Mouse (Mus musculus) ES-Bruce4 (cell line): ENCODE results near the gene Kcnj3. TPM values are rescaled to one million over a fixed set of nuclear protein-coding genes. Genes with fewer than 3 reads are reported as not detected.

Experiments
- H3K27ac ChIP-seq: 2 replicates; pipeline ENCODE4 v1.5.1; 2012; ENCODE audit warnings: low read length, inconsistent platforms; ENCODE audit not compliant: insufficient read depth
- H3K27me3 ChIP-seq: 2 replicates; pipeline ENCODE4 v1.6.1; 2012; ENCODE audit warnings: mild to moderate bottlenecking, low read length, inconsistent platforms; ENCODE audit not compliant: control insufficient read depth, poor library complexity, insufficient read depth, severe bottlenecking
- H3K36me3 ChIP-seq: 2 replicates; pipeline ENCODE4 v1.6.1; 2012; ENCODE audit warnings: inconsistent platforms, mild to moderate bottlenecking, low read length, moderate library complexity; ENCODE audit not compliant: control insufficient read depth, poor library complexity, insufficient read depth, severe bottlenecking
- H3K4me1 ChIP-seq: one replicate; pipeline ENCODE4 v1.8.1; 2011; ENCODE audit warnings: low read length; ENCODE audit not compliant: control insufficient read depth, insufficient read depth
- H3K4me3 ChIP-seq: 2 replicates; pipeline ENCODE4 v1.5.1; 2011; ENCODE audit warnings: low read depth, mild to moderate bottlenecking, low read length
- H3K9ac ChIP-seq: 2 replicates; pipeline ENCODE4 v1.6.1; 2012; ENCODE audit warnings: low read depth, mild to moderate bottlenecking, inconsistent platforms; ENCODE audit not compliant: poor library complexity, severe bottlenecking
- H3K9me3 ChIP-seq: replicated peaks from 2 replicates; pipeline ENCODE4 v1.6.1; 2012; ENCODE audit warnings: mild to moderate bottlenecking, low read length, inconsistent platforms; ENCODE audit not compliant: control insufficient read depth, poor library complexity, insufficient read depth, severe bottlenecking
- CTCF ChIP-seq: IDR thresholded peaks from one replicate; pipeline ENCODE4 v1.8.1; 2011; ENCODE audit warnings: low read depth, low read length
- EP300 ChIP-seq: IDR thresholded peaks from 2 replicates; pipeline ENCODE4 v1.6.1; 2011; ENCODE audit warnings: low read depth, low read length; ENCODE audit not compliant: insufficient read depth
- POLR2A ChIP-seq: IDR thresholded peaks from one replicate; pipeline ENCODE4 v1.8.1; 2011; ENCODE audit warnings: low read length; ENCODE audit not compliant: insufficient read depth
- polyA plus RNA-seq: library from polyadenylated mRNA; stranded (reverse); fragments of >200 nt; gene quantifications from 2 replicates; pipeline ENCODE4 v1.2.4, GENCODE M21; 2011; ENCODE audit warnings: low read depth; ENCODE audit not compliant: missing spikeins, insufficient read depth, insufficient read length

The Kcnj3 gene
- polyA plus RNA-seq, 1 experiment = not detected

DNA sequence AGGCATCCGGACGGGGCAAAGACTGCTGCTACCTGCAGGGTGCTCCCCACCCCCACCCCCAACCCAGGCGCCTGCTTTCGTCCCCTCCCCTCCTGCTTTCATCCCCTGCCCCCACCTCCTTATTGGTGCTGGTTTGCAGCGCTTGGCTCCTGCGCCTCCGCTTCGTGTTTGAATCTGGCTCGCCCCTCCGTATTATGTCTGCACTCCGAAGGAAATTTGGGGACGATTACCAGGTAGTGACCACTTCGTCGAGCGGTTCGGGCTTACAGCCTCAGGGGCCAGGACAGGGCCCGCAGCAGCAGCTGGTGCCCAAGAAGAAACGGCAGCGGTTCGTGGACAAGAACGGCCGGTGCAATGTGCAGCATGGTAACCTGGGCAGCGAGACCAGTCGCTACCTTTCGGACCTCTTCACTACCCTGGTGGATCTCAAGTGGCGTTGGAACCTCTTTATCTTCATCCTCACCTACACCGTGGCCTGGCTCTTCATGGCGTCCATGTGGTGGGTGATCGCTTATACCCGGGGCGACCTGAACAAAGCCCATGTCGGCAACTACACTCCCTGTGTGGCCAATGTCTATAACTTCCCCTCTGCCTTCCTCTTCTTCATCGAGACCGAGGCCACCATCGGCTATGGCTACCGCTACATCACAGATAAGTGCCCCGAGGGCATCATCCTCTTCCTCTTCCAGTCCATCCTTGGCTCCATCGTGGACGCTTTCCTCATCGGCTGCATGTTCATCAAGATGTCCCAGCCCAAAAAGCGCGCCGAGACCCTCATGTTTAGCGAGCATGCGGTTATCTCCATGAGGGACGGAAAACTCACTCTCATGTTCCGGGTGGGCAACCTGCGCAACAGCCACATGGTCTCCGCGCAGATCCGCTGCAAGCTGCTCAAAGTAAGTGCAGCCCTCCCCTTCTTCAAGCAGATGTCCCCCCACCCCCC, 1.5 kb downstream of the Kcnj3 start:
- no peak overlapping the region; the same call in 1 of the 2 replicates for H3K9ac ChIP-seq
- no peaks in the 10 kb centered on the region for H3K9me3 ChIP-seq
- no peak for TF ChIP-seq EP300
- TF ChIP-seq CTCF = no peak
- no peak for TF ChIP-seq POLR2A
- no peak overlapping the region for H3K27ac ChIP-seq
- no peaks in the 10 kb centered on the region for H3K4me1 ChIP-seq
- no peaks in the 10 kb centered on the region for H3K36me3 ChIP-seq
- H3K27me3 ChIP-seq = peaks cover 3% of the 10 kb centered on the region; the same call in 1 of the 2 replicates
- H3K4me3 ChIP-seq = peak overlapping the region; percentile 24; the same call in 1 of the 2 replicates

DNA sequence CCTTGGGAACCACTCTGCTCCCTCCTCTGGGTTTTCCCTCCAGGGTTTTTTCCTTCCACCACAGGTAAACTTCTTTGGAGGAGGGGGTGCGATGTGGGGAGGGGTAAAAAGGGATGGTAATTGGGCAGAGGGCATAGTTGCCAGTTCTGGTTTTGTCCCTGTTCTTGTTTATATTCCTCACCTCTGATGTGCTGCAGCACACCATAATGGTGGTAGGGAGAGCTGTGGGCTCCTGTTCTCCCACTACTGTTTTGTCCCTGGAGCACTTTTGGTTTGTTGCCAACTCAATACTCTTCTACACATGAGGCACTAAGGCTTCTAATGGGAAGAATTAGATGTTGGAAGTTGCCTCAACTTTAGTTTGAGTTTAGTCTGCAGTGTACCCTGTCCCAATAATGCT, 2.2 kb downstream of the Kcnj3 start:
- Histone ChIP-seq H3K4me1 (no peaks in the 10 kb centered on the region), H3K36me3 (no peaks in the 10 kb centered on the region), H3K9ac (no peak overlapping the region), H3K27me3 (peaks cover 3% of the 10 kb centered on the region; the same call in 1 of the 2 replicates), H3K27ac (no peak overlapping the region), H3K9me3 (no peaks in the 10 kb centered on the region), H3K4me3 (no peak overlapping the region)
- TF ChIP-seq CTCF = no peak
- no peak for TF ChIP-seq POLR2A
- no peak for TF ChIP-seq EP300

DNA sequence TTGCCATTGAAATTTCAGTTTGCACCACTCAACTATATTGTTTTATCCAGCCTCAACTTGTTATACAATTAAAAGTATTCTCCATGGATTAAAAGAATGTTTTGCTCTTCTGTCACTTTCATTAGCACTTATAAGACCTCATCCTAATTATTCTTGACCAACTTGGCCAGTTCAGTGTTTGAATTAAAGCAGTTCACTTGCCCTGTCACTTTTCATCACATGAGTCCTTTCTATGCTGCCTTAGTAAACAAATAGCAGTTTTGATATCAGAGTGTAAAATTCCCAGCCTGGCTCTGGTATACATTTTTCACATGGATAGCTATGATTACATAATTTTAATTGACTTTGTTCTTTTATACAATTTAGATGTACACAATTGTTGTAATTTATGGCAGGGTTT, 3.4 kb downstream of the Kcnj3 start:
- Histone ChIP-seq H3K36me3 (no peaks in the 10 kb centered on the region), H3K27me3 (peaks cover 3% of the 10 kb centered on the region; the same call in 1 of the 2 replicates), H3K9ac (no peak overlapping the region), H3K4me1 (no peaks in the 10 kb centered on the region), H3K9me3 (no peaks in the 10 kb centered on the region), H3K4me3 (no peak overlapping the region), H3K27ac (no peak overlapping the region)
- TF ChIP-seq EP300 = no peak
- no peak for TF ChIP-seq CTCF
- no peak for TF ChIP-seq POLR2A

DNA sequence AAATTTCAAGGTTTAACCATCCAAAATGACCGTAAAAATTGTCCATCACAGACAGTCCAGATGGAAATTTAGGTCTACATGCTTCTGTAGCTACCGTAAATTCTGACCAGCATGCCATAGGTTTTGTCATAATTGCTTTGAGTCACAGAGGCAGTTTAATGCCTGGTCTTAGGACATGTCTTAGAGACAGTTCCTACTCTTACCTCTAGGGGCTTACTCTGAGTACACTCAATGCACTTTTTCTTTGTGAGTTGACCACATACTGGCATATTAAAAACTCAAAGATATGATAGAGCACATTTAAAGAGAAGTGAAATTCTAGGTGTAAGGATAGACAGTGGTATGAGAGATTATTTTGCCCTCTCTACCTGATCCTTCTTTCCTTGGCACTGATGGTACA, 6.2 kb downstream of the Kcnj3 start:
- Histone ChIP-seq H3K27me3 (peaks cover 2% of the 10 kb centered on the region; the same call in 1 of the 2 replicates), H3K9me3 (no peaks in the 10 kb centered on the region), H3K27ac (no peak overlapping the region), H3K9ac (no peak overlapping the region), H3K4me3 (no peak overlapping the region), H3K4me1 (no peaks in the 10 kb centered on the region), H3K36me3 (no peaks in the 10 kb centered on the region)
- no peak for TF ChIP-seq EP300
- TF ChIP-seq CTCF = no peak
- no peak for TF ChIP-seq POLR2A

DNA sequence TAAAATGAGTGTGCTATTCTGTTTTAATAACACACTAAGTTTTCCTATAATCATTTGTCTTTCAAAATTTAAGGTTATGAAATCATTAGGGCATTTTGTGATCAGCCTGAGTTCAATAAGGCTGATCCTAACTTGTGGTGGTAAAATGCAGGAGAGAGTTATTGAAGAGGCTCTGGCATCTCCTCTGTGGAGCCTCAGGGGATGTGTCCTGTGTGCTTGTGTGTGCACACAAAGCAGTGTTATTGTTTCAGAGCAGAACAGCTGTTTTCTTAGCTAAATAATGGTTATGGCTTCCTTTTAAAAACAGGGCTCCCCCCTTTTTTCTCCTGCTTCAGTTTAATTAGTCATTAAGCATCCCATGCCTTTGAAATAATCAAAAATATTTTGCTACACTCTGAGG, 11.5 kb downstream of the Kcnj3 start:
- H3K4me1 ChIP-seq = no peaks in the 10 kb centered on the region
- no peak overlapping the region for H3K27ac ChIP-seq
- no peaks in the 10 kb centered on the region for H3K27me3 ChIP-seq
- no peak overlapping the region for H3K4me3 ChIP-seq
- no peaks in the 10 kb centered on the region for H3K9me3 ChIP-seq
- no peaks in the 10 kb centered on the region for H3K36me3 ChIP-seq
- TF ChIP-seq CTCF (no peak), POLR2A (no peak), EP300 (no peak)
- H3K9ac ChIP-seq = no peak overlapping the region

DNA sequence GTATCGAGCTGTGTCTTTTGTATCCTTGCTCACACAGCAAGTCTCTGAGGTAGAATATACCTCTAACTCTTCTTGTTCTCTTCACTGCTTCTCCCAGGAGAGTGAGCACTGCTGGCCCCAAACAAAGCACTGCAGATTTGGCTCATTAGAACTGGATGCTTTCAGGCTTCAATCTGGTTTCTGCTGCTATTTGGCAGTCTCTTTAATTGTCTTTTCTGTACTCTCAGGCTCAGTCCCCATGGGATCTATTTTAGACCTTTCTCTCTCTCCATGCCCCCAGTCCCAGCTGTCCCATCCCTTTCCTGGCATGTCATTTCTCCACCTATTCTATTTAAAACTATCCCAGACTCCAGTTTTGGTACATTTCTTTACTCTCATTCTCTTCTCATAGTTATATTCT, 15.0 kb downstream of the Kcnj3 start:
- Histone ChIP-seq H3K27ac (no peak overlapping the region), H3K36me3 (no peaks in the 10 kb centered on the region), H3K4me1 (no peaks in the 10 kb centered on the region), H3K9ac (no peak overlapping the region), H3K9me3 (no peaks in the 10 kb centered on the region), H3K27me3 (no peaks in the 10 kb centered on the region), H3K4me3 (no peak overlapping the region)
- TF ChIP-seq POLR2A = no peak
- no peak for TF ChIP-seq CTCF
- no peak for TF ChIP-seq EP300
